Mouse (Mus musculus) forebrain, embryonic 10.5 days (tissue): Measurements from ENCODE around the gene Srgap2. TPM values are rescaled to one million over a fixed set of nuclear protein-coding genes. Genes with fewer than 3 reads are reported as not detected.

Experiments
- DNase-seq: peaks from one replicate; pipeline ENCODE4 v3.0.0-alpha.2; 2017; ENCODE audit warnings: low spot score; ENCODE audit errors: extremely low spot score
- H3K27ac ChIP-seq: fragments of 300-500 bp; sonication (generic); 2 replicates; pipeline ENCODE4 v1.5.1; 2016; ENCODE audit warnings: mild to moderate bottlenecking
- H3K27me3 ChIP-seq: fragments of 300-500 bp; sonication (generic); 2 replicates; pipeline ENCODE4 v1.6.1; 2016; ENCODE audit warnings: mild to moderate bottlenecking; ENCODE audit not compliant: poor library complexity, severe bottlenecking
- H3K36me3 ChIP-seq: fragments of 300-500 bp; sonication (generic); replicated peaks from 2 replicates; pipeline ENCODE4 v1.6.1; 2016; ENCODE audit warnings: mild to moderate bottlenecking, moderate library complexity
- H3K4me1 ChIP-seq: fragments of 300-500 bp; sonication (generic); 2 replicates; pipeline ENCODE4 v1.6.1; 2016
- H3K4me3 ChIP-seq: fragments of 300-500 bp; sonication (generic); 2 replicates; pipeline ENCODE4 v1.5.1; 2016; ENCODE audit warnings: mild to moderate bottlenecking, moderate library complexity
- H3K9me3 ChIP-seq: fragments of 300-500 bp; sonication (generic); 2 replicates; pipeline ENCODE4 v1.6.1; 2016; ENCODE audit warnings: mild to moderate bottlenecking, moderate library complexity
- WGBS: fragments of 180-500 bp; shearing (Covaris S2); methylation state at CpG from one replicate; pipeline ENCODE4 v1.1.7; 2016; 5-methylcytosine and 5-hydroxymethylcytosine counted together
- polyA plus RNA-seq: library from polyadenylated mRNA; unstranded; fragments of >200 nt; fragmentation: Nextera tagmentation; extraction: Ambion mirVana; gene quantifications from 2 replicates; pipeline ENCODE4 v1.2.1, GENCODE M21; 2016

The Srgap2 gene
- polyA plus RNA-seq, 1 experiment from 2014 or later, result 19.1 TPM

DNA sequence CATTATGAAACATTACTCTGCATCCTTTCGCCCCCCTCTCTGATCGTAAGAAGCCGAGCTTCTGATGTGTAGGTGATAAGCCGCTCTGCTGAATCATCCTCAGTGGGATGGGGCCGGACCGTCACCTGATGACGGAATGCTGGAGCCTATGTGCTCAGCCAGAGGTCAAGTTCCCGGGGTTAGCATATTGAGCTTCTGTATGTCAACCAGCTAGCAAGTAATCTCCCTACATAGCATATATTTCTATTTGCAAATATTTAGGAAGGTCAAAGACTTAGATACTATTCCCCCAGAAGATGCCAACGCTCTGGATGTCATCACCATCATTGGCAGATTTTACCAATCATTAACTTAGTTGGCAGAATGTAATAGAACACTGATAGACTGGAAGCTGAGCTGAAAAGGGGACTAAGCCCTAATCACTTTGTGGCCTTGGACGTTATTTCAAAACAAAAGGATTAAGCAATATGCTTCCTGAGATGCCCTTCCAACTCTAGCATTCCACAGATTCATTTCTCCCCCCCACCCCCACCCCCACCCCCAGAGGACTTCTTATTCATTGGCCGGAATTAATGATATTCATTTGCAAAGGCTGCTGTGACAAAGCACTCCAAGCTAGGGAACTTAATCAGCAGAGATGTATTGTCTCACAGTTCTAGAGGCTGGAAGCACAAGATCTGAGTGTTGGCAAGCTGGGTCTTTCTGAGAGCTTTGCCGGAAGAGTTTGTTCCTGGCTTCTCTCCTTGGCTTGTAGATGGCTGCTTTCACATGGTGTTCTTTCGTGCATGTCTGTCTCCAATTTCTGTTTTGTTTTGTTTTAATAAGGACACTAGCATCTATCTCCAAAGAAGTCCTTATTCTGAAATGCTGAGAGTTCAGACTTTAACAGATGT, 19.9 kb upstream of the Srgap2 start:
- 79% methylated on average over 13 of the region's 13 CpGs for WGBS
- Histone ChIP-seq H3K4me1 (peaks cover 20% of the 10 kb centered on the region), H3K36me3 (no peaks in the 10 kb centered on the region), H3K4me3 (no peak overlapping the region), H3K27me3 (no peaks in the 10 kb centered on the region), H3K9me3 (no peaks in the 10 kb centered on the region), H3K27ac (no peak overlapping the region)
- DNase-seq, result no peak

DNA sequence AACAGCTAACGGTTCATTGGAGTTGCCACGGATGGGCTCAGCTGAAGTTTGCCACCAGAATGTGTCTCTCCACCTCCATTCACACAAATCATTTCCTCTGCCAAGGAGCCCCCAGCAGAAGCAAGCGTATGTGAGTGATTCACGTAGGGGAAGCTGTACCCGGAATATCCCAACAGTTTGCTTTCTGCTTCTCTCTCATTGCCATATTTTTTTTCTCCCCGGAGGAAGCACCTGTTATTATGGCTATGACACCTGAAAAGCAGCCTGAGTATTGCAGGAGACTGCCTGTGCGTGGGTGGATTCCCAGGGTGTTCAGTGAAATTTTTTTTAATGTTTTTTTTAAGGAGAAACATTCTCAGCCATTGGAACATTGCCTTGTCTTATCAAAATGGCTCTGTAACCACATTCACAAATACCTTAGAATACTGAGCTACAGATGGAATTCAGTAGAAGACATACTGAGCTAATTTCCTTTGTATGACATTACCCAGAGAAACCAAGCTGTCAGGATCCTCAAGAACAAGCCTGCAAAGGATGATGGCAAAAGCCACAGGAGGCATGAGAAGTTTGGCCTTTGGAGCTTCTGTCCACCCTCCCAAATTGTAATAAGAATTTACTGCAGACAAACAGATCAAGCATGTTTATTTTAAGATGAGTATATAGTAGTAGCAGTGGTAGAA, 16.9 kb upstream of the Srgap2 start:
- Histone ChIP-seq H3K27me3 (no peaks in the 10 kb centered on the region), H3K27ac (no peak overlapping the region), H3K36me3 (peaks cover 8% of the 10 kb centered on the region), H3K4me1 (peaks cover 28% of the 10 kb centered on the region), H3K4me3 (no peak overlapping the region), H3K9me3 (no peaks in the 10 kb centered on the region)
- DNase-seq, result no peak
- WGBS, result 88% methylated on average over 7 of the region's 7 CpGs

DNA sequence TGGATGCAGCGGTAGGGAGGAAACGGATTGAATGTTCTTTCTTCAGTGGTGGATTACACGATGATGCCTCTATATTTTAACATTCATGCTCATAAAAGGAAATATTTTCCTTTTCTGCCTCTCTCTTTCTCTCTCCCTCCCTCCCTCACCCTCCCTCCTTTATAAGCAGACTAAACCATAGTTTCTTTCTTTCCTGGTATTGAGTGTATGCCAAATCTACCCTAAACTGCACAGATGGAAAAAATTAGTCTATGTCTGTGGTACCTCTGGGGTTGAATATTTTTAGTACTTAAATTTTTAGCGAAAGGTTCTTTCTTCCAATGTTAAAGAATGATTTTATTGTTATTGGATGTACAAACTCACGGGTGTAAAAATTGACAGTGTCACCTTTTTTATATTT, 14.8 kb upstream of the Srgap2 start:
- Histone ChIP-seq H3K4me1 (peaks cover 13% of the 10 kb centered on the region; the same call in 1 of the 2 replicates), H3K9me3 (no peaks in the 10 kb centered on the region), H3K36me3 (peaks cover 22% of the 10 kb centered on the region), H3K27me3 (no peaks in the 10 kb centered on the region), H3K4me3 (no peak overlapping the region), H3K27ac (no peak overlapping the region)
- DNase-seq, result no peak
- WGBS, result 91% methylated on average over 5 of the region's 5 CpGs

DNA sequence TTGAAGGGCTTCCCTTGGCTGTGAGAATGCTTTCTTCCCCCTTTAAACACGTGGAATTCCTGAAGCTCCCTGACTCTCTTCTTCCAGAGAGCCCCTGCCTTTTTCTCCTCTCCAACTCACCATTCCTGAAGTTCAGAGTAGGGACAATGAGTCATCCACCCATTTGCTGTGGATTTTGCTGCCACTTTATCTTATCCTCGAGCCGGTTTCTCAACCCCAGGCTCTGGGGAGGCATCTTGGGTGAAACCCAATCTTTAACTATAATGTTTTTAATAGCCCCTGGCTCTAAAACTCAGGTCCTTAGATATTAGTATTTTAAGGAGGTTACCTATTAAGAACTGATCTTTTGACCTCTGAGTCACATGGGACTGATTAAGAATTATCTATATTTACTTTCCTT, 14.3 kb upstream of the Srgap2 start:
- Histone ChIP-seq H3K9me3 (no peaks in the 10 kb centered on the region), H3K27ac (no peak overlapping the region), H3K36me3 (peaks cover 27% of the 10 kb centered on the region), H3K4me3 (no peak overlapping the region), H3K27me3 (no peaks in the 10 kb centered on the region), H3K4me1 (peaks cover 10% of the 10 kb centered on the region; the same call in 1 of the 2 replicates)
- DNase-seq, result no peak
- 51% methylated on average over 3 of the region's 3 CpGs for WGBS

DNA sequence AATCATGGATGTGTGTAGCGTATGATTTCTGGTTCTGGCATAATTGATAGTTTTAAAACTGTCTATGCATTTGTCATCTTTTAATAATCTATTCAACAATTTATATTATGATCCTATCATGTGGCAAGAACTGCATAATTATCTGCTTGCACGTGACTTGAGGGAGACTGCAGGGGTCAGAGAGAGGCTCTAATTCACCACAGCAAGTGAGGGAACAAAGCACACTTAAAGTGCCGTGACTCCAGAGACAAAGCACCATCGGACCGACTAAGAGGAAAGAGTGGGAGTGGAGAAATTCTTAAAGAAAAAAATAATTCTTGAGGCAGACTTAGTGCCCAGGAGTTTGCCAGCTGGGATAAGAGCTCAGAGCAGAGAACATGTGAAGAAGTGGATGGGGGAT, 13.6 kb upstream of the Srgap2 start:
- no peak for DNase-seq

DNA sequence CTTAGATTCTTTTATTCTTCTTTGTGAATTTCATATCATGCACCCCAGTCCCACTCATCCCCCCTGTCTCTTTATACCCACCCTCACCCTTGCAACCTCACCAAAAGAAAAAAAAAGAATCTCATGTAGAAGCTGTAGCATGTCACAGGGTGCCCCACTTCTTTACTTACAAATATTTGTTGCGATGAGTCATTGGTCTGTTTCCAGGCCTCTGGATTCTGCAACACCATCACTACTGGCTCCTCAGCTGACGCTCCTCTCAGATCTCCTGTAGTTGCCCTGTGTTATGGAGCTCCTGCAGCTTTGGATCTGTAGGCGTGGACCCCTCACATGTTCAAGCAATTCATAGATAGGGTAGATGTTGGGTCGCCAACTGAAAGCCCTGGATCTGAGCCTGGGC, 12.6 kb upstream of the Srgap2 start:
- no peak for DNase-seq
- Histone ChIP-seq H3K27ac (no peak overlapping the region), H3K27me3 (no peaks in the 10 kb centered on the region), H3K4me1 (peaks cover 10% of the 10 kb centered on the region; the same call in 1 of the 2 replicates), H3K9me3 (no peaks in the 10 kb centered on the region), H3K36me3 (peaks cover 40% of the 10 kb centered on the region), H3K4me3 (no peak overlapping the region)
- 94% methylated on average over 4 of the region's 4 CpGs for WGBS

More for the DNA sequence above, 13.6 kb upstream of the Srgap2 start:
- WGBS, result 59% methylated on average over 5 of the region's 5 CpGs
- Histone ChIP-seq H3K27ac (no peak overlapping the region), H3K27me3 (no peaks in the 10 kb centered on the region), H3K4me1 (peaks cover 10% of the 10 kb centered on the region; the same call in 1 of the 2 replicates), H3K9me3 (no peaks in the 10 kb centered on the region), H3K36me3 (peaks cover 31% of the 10 kb centered on the region), H3K4me3 (no peak overlapping the region)

DNA sequence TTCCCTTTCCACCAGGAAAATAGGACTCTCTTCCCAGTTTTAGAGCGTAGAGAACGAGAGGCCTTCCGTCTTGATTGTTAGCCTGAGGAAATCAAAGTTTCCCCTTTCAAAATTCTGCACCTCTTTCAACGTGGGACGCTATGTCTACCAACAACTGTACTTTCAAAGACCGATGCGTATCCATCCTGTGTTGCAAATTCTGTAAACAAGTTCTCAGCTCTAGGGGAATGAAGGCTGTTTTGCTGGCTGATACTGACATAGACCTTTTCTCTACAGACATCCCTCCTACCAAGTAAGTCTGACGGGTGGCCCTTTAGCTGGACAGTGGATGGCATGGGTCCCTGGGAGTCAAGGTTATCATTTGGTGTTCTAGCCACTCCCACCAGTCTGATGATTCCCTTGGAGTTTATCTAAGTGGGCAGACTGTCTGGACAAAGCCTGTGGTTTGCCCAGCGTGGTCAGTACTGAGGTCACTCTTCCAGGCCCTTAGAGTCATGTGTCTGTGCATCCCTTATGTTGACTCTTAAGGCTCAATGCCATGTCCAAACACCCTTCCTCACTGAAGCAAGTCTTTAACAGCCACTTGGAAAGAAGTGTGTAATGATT, 1.5 kb upstream of the Srgap2 start:
- peaks cover 8% of the 10 kb centered on the region; the same call in 1 of the 2 replicates for H3K36me3 ChIP-seq
- peak; percentile 22 for DNase-seq
- peak overlapping the region; percentile 94 for H3K27ac ChIP-seq

DNA sequence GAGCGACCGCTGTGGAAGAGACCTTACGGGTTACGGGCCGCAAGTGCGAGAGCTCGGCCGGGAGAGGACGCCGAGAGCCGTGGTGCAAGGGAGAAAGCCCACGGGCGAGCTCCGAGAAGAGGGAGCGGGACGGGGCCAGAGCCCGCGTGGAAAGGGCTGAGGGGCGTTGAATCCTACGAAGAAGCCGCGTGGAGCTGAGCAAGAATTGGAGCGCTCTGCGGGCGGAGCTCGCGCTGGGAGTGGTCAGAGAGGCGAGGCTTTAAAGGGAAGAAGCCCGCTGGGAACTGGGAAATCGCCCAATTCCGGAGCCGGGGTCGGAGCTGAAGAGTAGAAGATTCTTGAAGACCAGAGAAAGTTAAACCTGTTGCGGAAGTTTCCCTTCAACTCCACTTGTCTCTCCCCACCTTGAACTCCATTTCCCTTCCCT, 942 bp upstream of the Srgap2 start:
- Histone ChIP-seq H3K27ac (peak overlapping the region; percentile 94), H3K27me3 (no peaks in the 10 kb centered on the region), H3K9me3 (no peaks in the 10 kb centered on the region), H3K4me3 (peak overlapping the region; percentile 87), H3K4me1 (peaks cover 63% of the 10 kb centered on the region), H3K36me3 (peaks cover 10% of the 10 kb centered on the region; the same call in 1 of the 2 replicates)
- WGBS, result under 1% methylated on average over 34 of the region's 34 CpGs
- no peak for DNase-seq

More for the DNA sequence above, 1.5 kb upstream of the Srgap2 start:
- Histone ChIP-seq H3K4me3 (peak overlapping the region; percentile 87), H3K4me1 (peaks cover 57% of the 10 kb centered on the region), H3K27me3 (no peaks in the 10 kb centered on the region), H3K9me3 (no peaks in the 10 kb centered on the region)
- WGBS, result 2% methylated on average over 9 of the region's 9 CpGs

DNA sequence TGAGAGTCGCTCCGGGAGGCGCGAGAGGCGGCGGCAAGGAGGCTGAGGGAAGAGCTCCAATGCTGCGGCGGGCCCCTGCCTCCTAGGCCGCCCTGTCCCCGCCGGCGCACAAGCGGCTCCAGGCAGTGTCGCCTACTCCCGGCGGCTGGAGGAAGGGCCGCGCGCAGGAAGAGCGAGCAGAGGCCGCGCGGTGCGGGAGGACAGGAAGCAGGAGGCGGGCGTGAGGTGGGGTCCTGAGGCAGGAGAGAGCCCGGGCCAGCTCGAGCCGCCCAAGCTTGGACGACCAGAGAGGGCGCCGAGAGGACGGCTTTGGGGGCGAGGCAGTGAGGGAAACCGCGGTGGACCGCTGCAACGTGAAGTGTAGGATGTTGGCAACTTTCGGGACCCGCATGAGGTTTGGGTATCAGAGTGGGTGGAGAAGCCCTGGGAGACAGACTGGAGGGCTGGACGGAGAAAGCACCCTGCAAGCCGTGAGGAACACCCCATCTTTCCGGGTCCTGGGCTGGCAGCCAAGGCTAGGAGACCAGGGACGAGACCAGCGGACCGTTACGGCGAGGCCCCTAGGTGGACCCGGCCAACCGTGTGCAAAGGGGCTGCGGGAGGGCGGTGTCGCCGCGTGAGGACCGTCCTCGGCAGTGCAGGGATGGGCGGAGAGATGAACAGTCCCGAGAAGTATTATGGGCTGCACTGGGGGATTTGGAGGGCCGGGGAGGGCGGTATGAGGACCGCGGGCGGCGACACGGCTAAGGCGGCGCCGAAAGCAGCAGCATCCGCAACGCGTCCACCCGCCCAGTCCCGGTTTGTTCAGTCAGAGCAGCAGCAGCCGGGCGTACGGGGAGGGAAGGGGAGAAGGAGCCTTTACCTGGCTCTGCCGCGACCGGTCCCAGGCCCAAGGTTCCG, 531 bp downstream of the Srgap2 start:
- H3K4me3 ChIP-seq, result peak overlapping the region; percentile 87
- H3K9me3 ChIP-seq, result no peaks in the 10 kb centered on the region
- peaks cover 8% of the 10 kb centered on the region; the same call in 1 of the 2 replicates for H3K36me3 ChIP-seq
- DNase-seq, result peak; percentile 70
- WGBS, result under 1% methylated on average over 73 of the region's 81 CpGs
- peaks cover 75% of the 10 kb centered on the region for H3K4me1 ChIP-seq
- H3K27me3 ChIP-seq, result no peaks in the 10 kb centered on the region
- peak overlapping the region; percentile 95 for H3K27ac ChIP-seq

DNA sequence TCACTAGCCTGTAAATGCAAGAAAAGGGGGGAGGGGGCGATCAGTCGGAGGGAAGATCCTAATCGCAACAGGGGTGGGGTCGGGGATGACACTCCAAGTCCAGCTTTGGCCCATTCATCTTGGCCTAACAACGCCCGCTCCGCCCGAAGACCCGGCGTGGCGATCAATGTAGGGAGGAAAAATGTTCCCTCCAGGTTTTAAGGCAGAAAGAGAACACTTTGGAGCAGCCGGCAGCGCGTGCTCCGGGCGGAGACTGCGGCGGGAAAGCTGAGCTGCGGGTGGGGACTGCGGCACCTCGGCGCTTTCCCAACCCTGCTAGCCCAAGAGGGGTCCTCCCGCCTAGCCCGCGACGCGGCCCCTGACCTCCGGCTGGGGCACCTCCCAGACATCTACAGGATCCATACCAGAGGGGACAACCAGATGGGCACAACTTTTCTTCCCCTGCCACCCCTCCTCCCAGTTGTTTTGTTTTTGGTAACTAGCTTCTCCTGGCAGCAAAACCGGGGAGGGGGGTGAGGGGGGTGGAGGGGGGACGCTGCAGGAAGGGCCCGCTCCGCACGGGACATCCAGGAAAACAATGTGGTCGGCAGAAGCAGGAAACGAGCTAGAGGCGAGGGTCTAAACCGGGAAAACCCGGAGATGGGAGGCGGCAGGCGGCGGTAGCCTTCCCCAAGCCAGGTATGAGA, 1.4 kb downstream of the Srgap2 start:
- DNase-seq, result peak; percentile 51
- Histone ChIP-seq H3K4me3 (peak overlapping the region; percentile 87), H3K36me3 (peaks cover 8% of the 10 kb centered on the region; the same call in 1 of the 2 replicates), H3K27me3 (no peaks in the 10 kb centered on the region), H3K4me1 (peaks cover 74% of the 10 kb centered on the region), H3K27ac (peak overlapping the region; percentile 95), H3K9me3 (no peaks in the 10 kb centered on the region)
- WGBS, result under 1% methylated on average over 41 of the region's 41 CpGs

DNA sequence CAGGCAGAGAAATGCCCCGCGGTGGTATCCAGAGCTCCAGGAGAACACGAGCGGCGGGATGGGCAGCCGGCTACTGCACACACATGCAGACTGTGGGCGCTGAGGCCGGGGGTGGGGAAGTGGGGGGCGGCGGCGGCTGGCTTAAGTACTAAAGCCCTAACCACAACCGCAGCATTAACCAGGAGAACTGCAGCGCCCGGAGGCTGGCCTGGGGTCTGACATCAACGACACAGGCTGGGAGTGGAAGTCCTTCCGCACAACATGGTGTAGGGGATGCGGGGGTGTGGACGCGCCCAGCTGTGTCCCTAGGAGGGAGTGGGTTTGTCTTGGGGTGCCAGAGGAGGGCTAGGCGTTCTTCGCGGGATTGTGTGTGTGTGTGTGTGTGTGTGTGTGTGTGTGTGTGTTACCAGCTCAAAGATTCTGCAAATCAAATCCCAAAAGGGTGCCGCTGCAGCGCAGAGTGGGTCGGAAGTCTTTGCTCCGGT, 2.0 kb downstream of the Srgap2 start:
- H3K4me1 ChIP-seq, result peaks cover 68% of the 10 kb centered on the region
- DNase-seq, result peak; percentile 41

More for the DNA sequence above, 2.0 kb downstream of the Srgap2 start:
- peak overlapping the region; percentile 95 for H3K27ac ChIP-seq
- H3K27me3 ChIP-seq, result no peaks in the 10 kb centered on the region
- H3K9me3 ChIP-seq, result no peaks in the 10 kb centered on the region
- H3K36me3 ChIP-seq, result peaks cover 8% of the 10 kb centered on the region; the same call in 1 of the 2 replicates
- WGBS, result under 1% methylated on average over 26 of the region's 26 CpGs
- H3K4me3 ChIP-seq, result peak overlapping the region; percentile 87
